Mouse (Mus musculus) megakaryocyte, embryonic 14.5 days (primary cell): Measurements from ENCODE around the gene Rhox12. TPM values are rescaled to one million over a fixed set of nuclear protein-coding genes. Genes with fewer than 3 reads are reported as not detected.

Source experiments
- H3K27me3 ChIP-seq: replicated peaks from 2 replicates; pipeline ENCODE3; 2012; ENCODE audit warnings: inconsistent platforms
- H3K36me3 ChIP-seq: replicated peaks from 2 replicates; pipeline ENCODE3; 2012; ENCODE audit warnings: low read length, inconsistent platforms, mixed read lengths
- H3K4me1 ChIP-seq: 2 replicates; pipeline ENCODE4 v1.6.1; 2012; ENCODE audit warnings: inconsistent platforms
- H3K4me3 ChIP-seq: replicated peaks from 2 replicates; pipeline ENCODE3; 2012; ENCODE audit warnings: moderate library complexity, mild to moderate bottlenecking, inconsistent platforms
- H3K9me3 ChIP-seq: 2 replicates; pipeline ENCODE4 v1.6.1; 2012; ENCODE audit warnings: inconsistent platforms
- FLI1 ChIP-seq: IDR thresholded peaks from 2 replicates; pipeline ENCODE4 v1.6.1; 2012; ENCODE audit warnings: low read length, inconsistent platforms, mixed read lengths
- GATA1 ChIP-seq: IDR thresholded peaks from 3 replicates; pipeline ENCODE4 v1.6.1; 2012; ENCODE audit warnings: mixed read lengths, low read length, inconsistent platforms, borderline replicate concordance
- polyA plus RNA-seq: library from polyadenylated mRNA; stranded (reverse); fragments of >175 nt; gene quantifications from 2 replicates; pipeline ENCODE4 v1.2.3, GENCODE M21; 2012; ENCODE audit warnings: low replicate concordance; ENCODE audit not compliant: insufficient read depth

Gene Rhox12
- not detected in 2 replicates for polyA plus RNA-seq

- Histone ChIP-seq H3K4me3 (no peak within 1 kb of the TSS), H3K36me3 (no peaks in the 10 kb centered on the region), H3K27me3 (peaks cover 18% of the 10 kb centered on the region), H3K9me3 (no peaks in the 10 kb centered on the region), H3K4me1 (no peaks in the 10 kb centered on the region)
- no peak for TF ChIP-seq GATA1
- no peak for TF ChIP-seq FLI1
These were observed at the start of gene Rhox12 for GRCm38 (mm10) chrX:38110807-38111206. Gene Rhox12 (minus strand): TSS chrX:38110907.

- Histone ChIP-seq H3K36me3 (no peaks in the 10 kb centered on the region), H3K27me3 (peaks cover 2% of the 10 kb centered on the region), H3K4me3 (no peak overlapping the region), H3K4me1 (no peaks in the 10 kb centered on the region), H3K9me3 (no peaks in the 10 kb centered on the region)
- no peak for TF ChIP-seq GATA1
- no peak for TF ChIP-seq FLI1
These were observed 48.4 kb upstream of the Rhox12 start for GRCm38 (mm10) chrX:38159097-38159496.

DNA sequence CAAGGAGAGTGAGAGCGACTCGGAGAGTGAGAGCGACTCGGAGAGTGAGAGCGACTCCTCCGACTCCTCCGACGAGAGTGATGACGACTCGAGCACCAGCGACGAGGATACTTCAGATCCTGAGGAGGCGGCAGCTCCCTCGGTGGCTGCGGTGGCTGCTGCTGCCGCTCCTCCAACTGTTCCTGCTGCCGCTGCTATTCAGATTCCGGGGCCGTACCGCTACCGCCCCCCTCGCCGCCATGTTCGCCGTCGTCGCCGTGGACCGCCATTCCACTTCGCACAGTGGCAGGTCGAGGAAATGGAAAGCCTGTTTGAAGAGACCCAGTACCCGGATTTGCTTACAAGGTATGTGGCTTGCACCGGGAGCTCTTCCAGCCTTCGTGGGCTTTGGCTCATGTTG is 10.8 kb upstream of the Rhox12 start:
- Histone ChIP-seq H3K36me3 (no peaks in the 10 kb centered on the region), H3K9me3 (peaks cover 24% of the 10 kb centered on the region), H3K27me3 (peaks cover 3% of the 10 kb centered on the region), H3K4me3 (no peak overlapping the region), H3K4me1 (no peaks in the 10 kb centered on the region)
- TF ChIP-seq GATA1 (no peak), FLI1 (no peak)

- Histone ChIP-seq H3K9me3 (peaks cover 24% of the 10 kb centered on the region), H3K27me3 (peaks cover 3% of the 10 kb centered on the region)
- TF ChIP-seq GATA1: no peak
- no peak for TF ChIP-seq FLI1
These were observed 10.3 kb upstream of the Rhox12 start, which contains the start of gene Rhox13 for GRCm38 (mm10) chrX:38120982-38121381. Gene Rhox13 (plus strand): TSS chrX:38121219.

GRCm38 (mm10) chrX:38085041-38085440 is 25.7 kb downstream of the Rhox12 start, which contains the start of gene Rhox11:
Gene Rhox11 (minus strand): TSS chrX:38085141.
- no peak for TF ChIP-seq FLI1
- no peak for TF ChIP-seq GATA1
- no peak within 1 kb of the TSS for H3K4me3 ChIP-seq

More at GRCm38 (mm10) chrX:38120982-38121381, 10.3 kb upstream of the Rhox12 start, which contains the start of gene Rhox13:
- Histone ChIP-seq H3K4me3 (no peak within 1 kb of the TSS), H3K36me3 (no peaks in the 10 kb centered on the region), H3K4me1 (no peaks in the 10 kb centered on the region)

DNA sequence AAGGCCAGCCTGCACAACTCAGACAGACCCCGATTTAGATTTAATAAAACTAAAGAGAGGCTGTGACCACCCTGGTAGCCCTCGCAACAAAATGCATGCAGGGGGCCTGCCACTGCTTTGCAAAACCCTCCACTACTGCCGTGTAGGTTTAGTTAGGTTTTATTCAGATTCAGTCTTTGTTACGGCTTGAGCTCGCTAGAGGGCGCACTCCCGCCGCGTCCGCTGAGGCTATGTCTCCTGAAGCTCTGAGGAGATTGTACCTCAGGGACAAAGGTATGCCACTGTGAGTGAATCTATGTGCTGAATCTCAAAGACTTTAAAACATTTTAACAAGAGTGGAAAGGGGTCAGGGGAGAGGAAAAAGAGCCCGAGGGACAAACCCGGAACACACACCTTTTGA is 26.5 kb downstream of the Rhox12 start:
- no peaks in the 10 kb centered on the region for H3K9me3 ChIP-seq
- H3K36me3 ChIP-seq: no peaks in the 10 kb centered on the region
- peaks cover 11% of the 10 kb centered on the region for H3K27me3 ChIP-seq
- no peaks in the 10 kb centered on the region for H3K4me1 ChIP-seq
- H3K4me3 ChIP-seq: no peak overlapping the region
- TF ChIP-seq GATA1: no peak
- no peak for TF ChIP-seq FLI1

More at GRCm38 (mm10) chrX:38085041-38085440, 25.7 kb downstream of the Rhox12 start, which contains the start of gene Rhox11:
- Histone ChIP-seq H3K9me3 (no peaks in the 10 kb centered on the region), H3K4me1 (no peaks in the 10 kb centered on the region), H3K36me3 (no peaks in the 10 kb centered on the region), H3K27me3 (peaks cover 8% of the 10 kb centered on the region)

DNA sequence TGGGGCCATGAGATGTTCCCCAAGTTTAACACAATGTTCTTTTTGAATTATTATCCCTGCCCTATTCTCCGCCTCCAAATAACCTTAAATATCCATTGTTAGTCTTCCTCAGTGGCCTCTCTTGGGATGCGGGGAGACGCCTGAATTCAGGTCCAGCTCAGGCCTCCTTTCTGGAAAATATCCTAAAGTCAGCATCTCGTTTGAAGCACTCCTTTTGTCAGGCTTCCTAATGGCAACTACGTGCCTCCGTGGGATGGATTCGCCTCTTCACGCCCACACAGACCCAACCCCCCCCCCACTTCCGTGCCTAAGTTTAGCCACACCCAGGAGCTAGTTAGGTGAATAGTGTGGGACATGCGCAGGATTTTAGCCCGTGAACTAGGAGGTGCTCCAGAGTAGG is 44.5 kb downstream of the Rhox12 start, which contains the start of gene Rhox10:
Gene Rhox10 (plus strand): TSS at position 301 of the 400 bp plus-strand sequence.
- no peaks in the 10 kb centered on the region for H3K36me3 ChIP-seq
- H3K4me3 ChIP-seq: no peak within 1 kb of the TSS
- TF ChIP-seq GATA1: no peak
- TF ChIP-seq FLI1: no peak
- H3K4me1 ChIP-seq: no peaks in the 10 kb centered on the region
- peaks cover 14% of the 10 kb centered on the region; the same call in 1 of the 2 replicates for H3K9me3 ChIP-seq
- H3K27me3 ChIP-seq: peaks cover 9% of the 10 kb centered on the region

GRCm38 (mm10) chrX:38061544-38061943 is 49.2 kb downstream of the Rhox12 start:
- Histone ChIP-seq H3K4me1 (no peaks in the 10 kb centered on the region), H3K36me3 (no peaks in the 10 kb centered on the region), H3K9me3 (peaks cover 11% of the 10 kb centered on the region; the same call in 1 of the 2 replicates), H3K27me3 (peaks cover 3% of the 10 kb centered on the region), H3K4me3 (no peak overlapping the region)
- TF ChIP-seq FLI1 (no peak), GATA1 (no peak)

Other genes starting within 250 kb of the Rhox12 start
- gene Rhox8, start 232.0 kb downstream of the Rhox12 start, polyA plus RNA-seq: not detected in 2 replicates
- gene Rhox7b, start 213.7 kb downstream of the Rhox12 start, polyA plus RNA-seq: not detected in 2 replicates
- gene Rhox9, start 209.1 kb downstream of the Rhox12 start, polyA plus RNA-seq: not detected in 2 replicates
- not detected in 2 replicates for gene Btg1-ps1, start 92.1 kb downstream of the Rhox12 start, polyA plus RNA-seq
- gene Btg1-ps2, start 67.8 kb downstream of the Rhox12 start, polyA plus RNA-seq: not detected in 2 replicates
- gene Rhox10, start 44.4 kb downstream of the Rhox12 start, polyA plus RNA-seq: not detected in 2 replicates
- not detected in 2 replicates for gene Rhox11, start 25.8 kb downstream of the Rhox12 start, polyA plus RNA-seq
- gene Rhox13, start 10.3 kb upstream of the Rhox12 start, polyA plus RNA-seq: not detected in 2 replicates
- 0.15 and 1.9 TPM in 2 replicates for gene Zbtb33, start 78.9 kb upstream of the Rhox12 start, polyA plus RNA-seq
- not detected in 2 replicates for gene Tmem255a, start 141.5 kb upstream of the Rhox12 start, polyA plus RNA-seq
- gene Atp1b4, start 205.3 kb upstream of the Rhox12 start, polyA plus RNA-seq: 0.06 TPM in 1 of 2 replicates, not detected in the other